Mouse (Mus musculus) yolk sac, embryonic 10.5 days (tissue): ENCODE measurements around the gene Olfr1090.

Source experiments
- DNase-seq: peaks from one replicate; pipeline ENCODE4 v3.0.0-alpha.2; 2017; ENCODE audit warnings: low spot score

Olfr1090 gene

DNA sequence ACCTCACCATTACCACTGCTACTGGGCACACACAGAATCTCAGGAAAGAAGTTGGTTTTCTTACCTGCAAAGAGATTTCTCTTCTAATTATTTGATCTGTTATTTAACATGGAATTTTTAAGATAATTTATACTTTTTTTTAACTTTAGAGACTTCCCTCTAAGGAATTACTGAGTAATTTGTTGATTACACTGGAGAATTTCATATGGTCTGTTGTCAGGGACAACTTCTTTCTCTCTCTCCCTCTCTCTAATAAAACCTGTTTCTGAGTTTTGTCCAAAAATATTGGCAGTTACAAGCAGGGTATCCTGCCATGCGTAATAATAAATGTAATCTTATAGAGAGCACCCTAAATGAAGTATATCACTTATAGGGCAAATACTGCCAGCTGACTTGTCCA lies at the start of gene Olfr1090:
Gene Olfr1090, minus strand, starts transcription at position 101 of the 400 bp plus-strand sequence.
- DNase-seq, result no peak

DNA sequence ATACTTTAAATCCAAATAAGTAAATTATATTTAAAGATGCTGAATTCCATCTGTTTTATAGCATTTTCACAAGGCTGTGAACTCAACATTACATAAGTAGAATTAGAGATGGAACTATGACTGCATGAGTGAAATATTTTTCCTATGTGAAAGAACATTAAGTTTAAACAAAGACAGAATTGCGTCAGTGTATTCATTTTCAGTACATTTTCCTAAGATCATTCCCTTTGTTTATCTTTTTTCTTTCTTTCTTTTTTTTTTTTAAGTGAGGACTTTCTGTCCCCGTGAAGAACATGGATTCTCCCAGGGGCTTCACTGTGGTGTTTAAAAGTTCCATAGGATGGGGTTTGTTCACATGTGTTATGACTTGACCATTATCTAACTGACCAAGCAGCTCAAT lies 23.4 kb upstream of the Olfr1090 start, which contains the start of gene Olfr1093:
Gene Olfr1093, plus strand, starts transcription at position 301 of the 400 bp plus-strand sequence.
- no peak for DNase-seq

DNA sequence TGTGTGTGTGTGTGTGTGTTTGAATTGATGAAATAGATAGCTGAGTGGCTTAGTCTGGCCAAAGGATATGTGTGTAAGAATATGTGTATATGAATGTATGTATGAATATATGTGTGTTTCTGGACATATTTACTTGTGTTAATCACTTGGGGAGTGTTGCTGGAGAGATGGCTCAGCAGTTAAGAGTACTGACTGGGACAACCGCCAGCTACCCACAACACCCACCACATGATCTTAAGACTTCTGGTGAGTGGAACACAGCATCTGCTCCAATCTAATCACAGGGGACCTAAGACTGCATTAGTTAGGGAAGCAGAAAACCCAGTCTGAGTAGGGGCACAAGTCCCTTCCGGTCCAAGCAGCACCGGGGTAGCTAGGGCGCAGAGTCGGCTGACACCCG lies 2.3 kb upstream of the Olfr1090 start:
- DNase-seq, result no peak

GRCm38 (mm10) chr2:86733601-86734000 lies 25.2 kb downstream of the Olfr1090 start, which contains the start of gene Olfr1089:
Olfr1089 (minus strand) TSS chr2:86733701.
- no peak for DNase-seq
